Mouse (Mus musculus): ENCODE measurements around the gene Otop1. TPM values are rescaled to one million over a fixed set of nuclear protein-coding genes. Genes with fewer than 3 reads are reported as not detected.
A peak's percentile ranks its signal among the peaks of the same experiment; 100 is the strongest.

Otop1 gene
- polyA plus RNA-seq, 1 experiment from 2014 or later: not detected

- no peaks in the 10 kb centered on the region for H3K9me3 ChIP-seq (ENCODE audit: control insufficient read depth, low read length)
- ATAC-seq (ENCODE audit: low FRiP score) (0 out of 2 replicates have a peak, but pooled peaks have one; percentile 18), DNase-seq (ENCODE audit: low spot score) (no peak)
- 0 out of 2 replicates have a peak overlapping the region, but pooled peaks have one; percentile 11 for H3K9ac ChIP-seq (ENCODE audit: low read depth, low read length)
- WGBS: 22% methylated on average over 12 of the region's 12 CpGs
- peak overlapping the region; percentile 42; the same call in 1 of the 2 replicates for H3K4me2 ChIP-seq (replicated peaks; ENCODE audit: low read depth, low read length)
- H3K27me3 ChIP-seq (ENCODE audit: control insufficient read depth, insufficient read depth, low read length): peaks cover 53% of the 10 kb centered on the region
- H3K36me3 ChIP-seq (ENCODE audit: control insufficient read depth, insufficient read depth, low read length): no peaks in the 10 kb centered on the region
- no peak overlapping the region for H3K27ac ChIP-seq (ENCODE audit: low read depth, low read length)
- H3K4me3 ChIP-seq (ENCODE audit: low read depth, low read length): peak overlapping the region; percentile 30; the same call in 1 of the 2 replicates
- peaks cover 11% of the 10 kb centered on the region for H3K4me1 ChIP-seq (replicated peaks; ENCODE audit: control insufficient read depth, insufficient read depth, low read length)
Observed at GRCm38 (mm10) chr5:38277936-38278600, 2.3 kb downstream of the Otop1 start.

- H3K4me1 ChIP-seq (replicated peaks; ENCODE audit: control insufficient read depth, insufficient read depth, low read length): peaks cover 11% of the 10 kb centered on the region
Observed at GRCm38 (mm10) chr5:38280075-38280474, 4.3 kb downstream of the Otop1 start.

GRCm38 (mm10) chr5:38285724-38286123, 10.0 kb downstream of the Otop1 start:
- H3K9ac ChIP-seq (ENCODE audit: low read depth, low read length): no peak overlapping the region
- ATAC-seq (ENCODE audit: low FRiP score) (peak; percentile 40; the same call in 1 of the 2 replicates), DNase-seq (ENCODE audit: low spot score) (peak; percentile 34)
- no peaks in the 10 kb centered on the region for H3K4me1 ChIP-seq (replicated peaks; ENCODE audit: control insufficient read depth, insufficient read depth, low read length)
- no peaks in the 10 kb centered on the region for H3K9me3 ChIP-seq (ENCODE audit: control insufficient read depth, low read length)
- no peaks in the 10 kb centered on the region for H3K36me3 ChIP-seq (ENCODE audit: control insufficient read depth, insufficient read depth, low read length)
- no peak overlapping the region for H3K4me3 ChIP-seq (ENCODE audit: low read depth, low read length)
- 0 out of 2 replicates have a peak, but pooled peaks cover under 1% of the 10 kb centered on the region for H3K27me3 ChIP-seq (ENCODE audit: control insufficient read depth, insufficient read depth, low read length)
- H3K27ac ChIP-seq (ENCODE audit: low read depth, low read length): no peak overlapping the region
- no peak overlapping the region for H3K4me2 ChIP-seq (replicated peaks; ENCODE audit: low read depth, low read length)
- 67% methylated on average over 9 of the region's 9 CpGs for WGBS

More at GRCm38 (mm10) chr5:38280075-38280474, 4.3 kb downstream of the Otop1 start:
- no peak overlapping the region for H3K9ac ChIP-seq (ENCODE audit: low read depth, low read length)
- H3K9me3 ChIP-seq (ENCODE audit: control insufficient read depth, low read length): no peaks in the 10 kb centered on the region
- WGBS: 53% methylated on average over 1 of the region's 1 CpGs
- no peak overlapping the region for H3K4me2 ChIP-seq (replicated peaks; ENCODE audit: low read depth, low read length)
- ATAC-seq (ENCODE audit: low FRiP score) (no peak), DNase-seq (ENCODE audit: low spot score) (no peak)
- H3K27me3 ChIP-seq (ENCODE audit: control insufficient read depth, insufficient read depth, low read length): peaks cover 41% of the 10 kb centered on the region
- no peaks in the 10 kb centered on the region for H3K36me3 ChIP-seq (ENCODE audit: control insufficient read depth, insufficient read depth, low read length)
- H3K27ac ChIP-seq (ENCODE audit: low read depth, low read length): no peak overlapping the region
- no peak overlapping the region for H3K4me3 ChIP-seq (ENCODE audit: low read depth, low read length)

- H3K4me1 ChIP-seq (replicated peaks; ENCODE audit: control insufficient read depth, insufficient read depth, low read length): no peaks in the 10 kb centered on the region
- ATAC-seq (ENCODE audit: low FRiP score) (no peak), DNase-seq (ENCODE audit: low spot score) (no peak)
- no peak overlapping the region for H3K27ac ChIP-seq (ENCODE audit: low read depth, low read length)
- no peaks in the 10 kb centered on the region for H3K27me3 ChIP-seq (ENCODE audit: control insufficient read depth, insufficient read depth, low read length)
- no peak overlapping the region for H3K4me3 ChIP-seq (ENCODE audit: low read depth, low read length)
- no peak overlapping the region for H3K9ac ChIP-seq (ENCODE audit: low read depth, low read length)
- H3K36me3 ChIP-seq (ENCODE audit: control insufficient read depth, insufficient read depth, low read length): no peaks in the 10 kb centered on the region
- 87% methylated on average over 3 of the region's 3 CpGs for WGBS
- no peaks in the 10 kb centered on the region for H3K9me3 ChIP-seq (ENCODE audit: control insufficient read depth, low read length)
- H3K4me2 ChIP-seq (replicated peaks; ENCODE audit: low read depth, low read length): no peak overlapping the region
Observed at GRCm38 (mm10) chr5:38288476-38288875, 12.7 kb downstream of the Otop1 start.

- no peaks in the 10 kb centered on the region for H3K9me3 ChIP-seq (ENCODE audit: control insufficient read depth, low read length)
- H3K36me3 ChIP-seq (ENCODE audit: control insufficient read depth, insufficient read depth, low read length): no peaks in the 10 kb centered on the region
- ATAC-seq (ENCODE audit: low FRiP score) (no peak), DNase-seq (ENCODE audit: low spot score) (no peak)
- WGBS: 87% methylated on average over 12 of the region's 12 CpGs
- H3K4me1 ChIP-seq (replicated peaks; ENCODE audit: control insufficient read depth, insufficient read depth, low read length): no peaks in the 10 kb centered on the region
- H3K27me3 ChIP-seq (ENCODE audit: control insufficient read depth, insufficient read depth, low read length): no peaks in the 10 kb centered on the region
- no peak overlapping the region for H3K4me3 ChIP-seq (ENCODE audit: low read depth, low read length)
- H3K27ac ChIP-seq (ENCODE audit: low read depth, low read length): no peak overlapping the region
- no peak overlapping the region for H3K4me2 ChIP-seq (replicated peaks; ENCODE audit: low read depth, low read length)
- H3K9ac ChIP-seq (ENCODE audit: low read depth, low read length): no peak overlapping the region
Observed at GRCm38 (mm10) chr5:38301761-38302411, 26.1 kb downstream of the Otop1 start.

- Histone ChIP-seq H3K27me3 (ENCODE audit: control insufficient read depth, insufficient read depth, low read length) (no peaks in the 10 kb centered on the region), H3K27ac (ENCODE audit: low read depth, low read length) (no peak overlapping the region), H3K9me3 (ENCODE audit: control insufficient read depth, low read length) (no peaks in the 10 kb centered on the region), H3K4me2 (replicated peaks; ENCODE audit: low read depth, low read length) (no peak overlapping the region), H3K4me1 (replicated peaks; ENCODE audit: control insufficient read depth, insufficient read depth, low read length) (no peaks in the 10 kb centered on the region), H3K36me3 (ENCODE audit: control insufficient read depth, insufficient read depth, low read length) (no peaks in the 10 kb centered on the region), H3K4me3 (ENCODE audit: low read depth, low read length) (no peak overlapping the region), H3K9ac (ENCODE audit: low read depth, low read length) (no peak overlapping the region)
- DNase-seq (ENCODE audit: low spot score) (peak; percentile 13), ATAC-seq (ENCODE audit: low FRiP score) (no peak)
- WGBS: 27% methylated on average over 12 of the region's 12 CpGs
Observed at GRCm38 (mm10) chr5:38302651-38303050, 26.9 kb downstream of the Otop1 start.

GRCm38 (mm10) chr5:38305241-38305640, 29.5 kb downstream of the Otop1 start:
- Histone ChIP-seq H3K9me3 (ENCODE audit: control insufficient read depth, low read length) (no peaks in the 10 kb centered on the region), H3K9ac (ENCODE audit: low read depth, low read length) (no peak overlapping the region), H3K4me2 (replicated peaks; ENCODE audit: low read depth, low read length) (no peak overlapping the region), H3K4me3 (ENCODE audit: low read depth, low read length) (no peak overlapping the region), H3K36me3 (ENCODE audit: control insufficient read depth, insufficient read depth, low read length) (no peaks in the 10 kb centered on the region), H3K27ac (ENCODE audit: low read depth, low read length) (no peak overlapping the region), H3K4me1 (replicated peaks; ENCODE audit: control insufficient read depth, insufficient read depth, low read length) (no peaks in the 10 kb centered on the region), H3K27me3 (ENCODE audit: control insufficient read depth, insufficient read depth, low read length) (no peaks in the 10 kb centered on the region)
- no peak for ATAC-seq (ENCODE audit: low FRiP score)
- DNase-seq (ENCODE audit: low spot score): no peak
- WGBS: 68% methylated on average over 2 of the region's 2 CpGs

- H3K27ac ChIP-seq (ENCODE audit: low read depth, low read length): no peak overlapping the region
- 9% methylated on average over 26 of the region's 26 CpGs for WGBS
- DNase-seq (ENCODE audit: low spot score): peak; percentile 96
Observed at GRCm38 (mm10) chr5:38307255-38308101, 31.7 kb downstream of the Otop1 start.

More at GRCm38 (mm10) chr5:38307255-38308101, 31.7 kb downstream of the Otop1 start:
- Histone ChIP-seq H3K4me1 (replicated peaks; ENCODE audit: control insufficient read depth, insufficient read depth, low read length) (no peaks in the 10 kb centered on the region), H3K9me3 (ENCODE audit: control insufficient read depth, low read length) (no peaks in the 10 kb centered on the region), H3K4me3 (ENCODE audit: low read depth, low read length) (peak overlapping the region; percentile 16; the same call in 1 of the 2 replicates), H3K36me3 (ENCODE audit: control insufficient read depth, insufficient read depth, low read length) (no peaks in the 10 kb centered on the region), H3K9ac (ENCODE audit: low read depth, low read length) (no peak overlapping the region), H3K4me2 (replicated peaks; ENCODE audit: low read depth, low read length) (peak overlapping the region; percentile 21), H3K27me3 (ENCODE audit: control insufficient read depth, insufficient read depth, low read length) (no peaks in the 10 kb centered on the region)
- peak; percentile 90 for ATAC-seq (ENCODE audit: low FRiP score)
